Mouse (Mus musculus) thymus, postnatal 25 days (tissue): ENCODE results near the gene Irak1.
A peak's percentile ranks its signal among the peaks of the same experiment; 100 is the strongest.

Experiments used
- DNase-seq: peaks from one replicate; pipeline ENCODE4 v3.0.0; 2022

Irak1 gene

DNA sequence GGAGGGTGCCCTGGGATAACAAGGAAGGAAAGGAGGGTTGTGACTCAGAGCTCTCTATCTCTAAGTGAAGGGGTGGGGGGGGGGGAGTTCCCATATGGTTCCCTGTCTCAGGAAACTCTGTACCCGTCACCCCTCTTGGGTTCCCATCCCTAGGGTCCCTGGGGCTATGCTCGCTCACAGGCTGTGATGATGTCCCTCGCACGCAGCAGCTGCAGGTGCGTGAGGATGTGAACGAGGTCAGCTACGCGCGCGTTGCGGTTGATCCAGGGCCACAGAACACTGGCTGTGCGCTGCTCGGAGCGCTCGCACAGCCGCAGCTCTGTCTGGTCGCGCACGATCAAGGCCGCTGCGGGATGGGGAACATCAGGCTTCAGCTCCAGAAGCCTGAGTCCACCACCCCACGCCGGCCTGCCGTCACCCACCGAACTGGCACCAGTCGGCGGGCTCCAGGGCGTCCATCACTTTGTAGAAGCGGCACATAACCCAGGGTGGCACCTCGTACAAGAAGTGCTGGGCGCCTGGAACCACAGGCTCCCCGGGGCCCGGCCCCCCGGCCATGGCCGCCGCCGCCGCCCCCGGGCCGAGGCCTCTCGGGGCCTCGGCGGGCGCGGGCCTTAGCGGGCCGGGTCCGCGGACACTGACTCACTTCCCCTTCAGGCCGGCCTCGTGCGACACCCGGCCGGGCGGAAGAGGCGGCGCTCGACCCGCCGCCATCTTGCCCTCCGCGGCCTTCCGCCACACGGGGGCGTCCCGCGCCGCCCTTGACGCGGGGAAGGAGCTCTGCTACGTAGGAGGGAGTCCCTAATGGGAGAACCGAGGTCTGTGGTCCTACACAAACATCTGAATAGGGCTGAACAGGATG, at the start of gene Irak1:
TSS of gene Irak1 (minus strand) at position 731 of the 862 bp plus-strand sequence.
- DNase-seq = peak; percentile 82

DNA sequence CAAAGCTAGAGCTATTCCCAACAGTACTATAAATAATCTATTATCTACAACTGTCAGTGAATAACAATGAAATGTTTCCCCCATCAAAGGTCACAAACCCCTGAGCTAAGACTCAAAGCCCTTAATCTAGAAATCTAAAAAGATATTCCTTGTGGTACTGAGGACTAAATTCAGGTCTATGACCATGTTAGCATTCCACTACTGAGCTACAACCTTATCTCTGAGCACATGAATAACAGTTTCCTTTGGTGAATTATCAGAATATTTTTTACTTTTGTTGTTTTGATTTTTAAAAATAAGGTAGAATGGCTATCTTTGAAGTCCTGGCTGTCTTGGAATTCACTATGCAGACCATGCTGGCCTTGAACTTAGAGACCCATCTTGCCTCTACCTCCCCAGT, 47.1 kb upstream of the Irak1 start:
- DNase-seq = no peak

- DNase-seq = no peak
Measured at GRCm38 (mm10) chrX:74067891-74068290, 44.2 kb upstream of the Irak1 start.

- DNase-seq = no peak
Measured at GRCm38 (mm10) chrX:74045107-74045506, 21.4 kb upstream of the Irak1 start.

DNA sequence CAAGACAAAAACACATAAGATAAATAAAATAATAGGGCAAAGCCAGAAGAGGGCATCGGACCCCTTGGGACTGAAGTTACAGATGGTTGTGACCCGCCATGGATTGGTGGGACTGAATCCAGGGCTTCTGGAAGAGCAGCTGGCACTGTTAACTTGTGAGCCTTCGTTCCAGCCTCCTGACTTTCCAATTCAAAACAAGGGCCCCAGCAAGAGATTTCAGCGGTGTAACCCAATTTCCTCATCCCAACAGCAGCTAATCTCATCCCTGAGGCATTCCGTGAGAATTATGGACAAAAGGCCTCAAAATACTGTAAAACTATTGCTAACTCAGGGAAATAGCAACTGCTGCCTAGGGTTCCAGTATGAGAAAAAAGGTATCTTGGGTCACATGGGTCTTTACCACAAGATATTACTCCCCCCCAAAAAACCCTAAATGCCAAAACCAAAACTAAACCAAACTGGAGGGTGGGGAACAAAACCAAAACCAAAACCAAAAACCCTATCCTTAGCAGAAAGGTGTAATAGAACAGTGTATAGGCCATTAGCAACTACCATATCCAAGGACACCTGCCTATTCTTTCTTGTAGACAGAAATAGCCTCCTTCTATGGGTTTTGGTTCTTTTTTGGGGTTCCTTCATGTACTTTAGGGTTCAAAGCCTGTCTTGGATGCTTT, 14.1 kb upstream of the Irak1 start:
- no peak for DNase-seq

DNA sequence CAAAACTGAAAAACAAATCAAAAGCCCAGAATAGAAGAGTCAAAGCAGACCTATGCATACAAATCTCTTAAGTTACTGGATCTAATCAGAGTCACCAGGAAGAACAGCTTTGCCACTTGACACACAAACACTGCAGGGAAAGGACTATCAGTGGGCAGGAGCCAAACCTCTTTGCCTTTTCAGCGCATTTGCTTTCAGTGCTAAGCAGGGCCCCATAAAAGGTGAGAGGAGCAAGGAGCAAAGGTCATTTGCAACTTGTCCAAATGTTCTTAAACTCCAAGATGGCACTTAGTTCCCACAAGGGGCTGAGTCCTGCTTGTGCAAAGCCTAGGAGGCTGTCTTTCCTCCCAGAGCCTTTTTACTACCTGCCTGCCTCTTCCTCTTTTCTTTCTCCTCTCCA, 6.3 kb upstream of the Irak1 start:
- DNase-seq = no peak

- DNase-seq = no peak
Measured at GRCm38 (mm10) chrX:74022795-74023187, 927 bp downstream of the Irak1 start.

DNA sequence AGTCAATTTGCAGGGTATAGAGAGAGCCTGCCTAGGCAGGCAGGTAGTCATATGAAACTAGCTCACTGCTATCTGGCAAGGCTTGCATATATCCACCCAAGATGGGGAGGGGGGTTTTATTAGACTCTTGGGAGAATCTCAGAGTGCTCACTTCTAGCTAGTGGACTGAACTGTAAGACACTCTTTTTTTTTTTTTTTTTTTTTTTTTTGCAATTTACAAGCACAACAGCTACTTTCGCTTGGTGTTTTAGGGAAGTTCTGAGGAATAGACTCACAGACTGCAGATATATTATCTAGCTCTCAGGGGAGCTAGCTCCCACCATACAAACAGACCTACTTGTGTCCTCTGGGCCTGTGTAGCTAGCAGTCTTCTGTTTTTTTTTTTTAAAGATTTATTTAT, 9.1 kb downstream of the Irak1 start:
- no peak for DNase-seq

DNA sequence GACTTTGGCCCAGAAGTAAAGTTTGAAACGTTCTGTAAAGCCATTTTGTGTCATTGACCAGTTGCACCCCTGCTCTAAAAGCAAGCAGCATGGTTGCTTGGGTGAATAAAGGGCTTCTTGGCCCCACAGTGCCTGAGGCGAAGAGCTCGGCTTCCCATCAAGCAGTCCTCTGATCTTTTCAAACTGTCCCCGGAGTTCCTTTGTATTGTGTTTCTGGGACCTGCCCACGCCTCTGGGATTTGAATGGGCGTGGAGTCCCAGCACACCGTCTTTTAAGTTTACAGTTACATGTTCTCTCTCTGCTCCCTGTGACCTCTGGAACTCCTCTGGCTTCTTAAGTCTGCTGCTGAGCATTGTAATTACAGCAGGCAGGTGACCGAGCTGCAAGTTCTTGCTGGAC, 15.7 kb downstream of the Irak1 start:
- no peak for DNase-seq

GRCm38 (mm10) chrX:74006401-74006800, 17.3 kb downstream of the Irak1 start:
- DNase-seq = no peak

GRCm38 (mm10) chrX:74003644-74004043, 20.1 kb downstream of the Irak1 start:
- DNase-seq = no peak

DNA sequence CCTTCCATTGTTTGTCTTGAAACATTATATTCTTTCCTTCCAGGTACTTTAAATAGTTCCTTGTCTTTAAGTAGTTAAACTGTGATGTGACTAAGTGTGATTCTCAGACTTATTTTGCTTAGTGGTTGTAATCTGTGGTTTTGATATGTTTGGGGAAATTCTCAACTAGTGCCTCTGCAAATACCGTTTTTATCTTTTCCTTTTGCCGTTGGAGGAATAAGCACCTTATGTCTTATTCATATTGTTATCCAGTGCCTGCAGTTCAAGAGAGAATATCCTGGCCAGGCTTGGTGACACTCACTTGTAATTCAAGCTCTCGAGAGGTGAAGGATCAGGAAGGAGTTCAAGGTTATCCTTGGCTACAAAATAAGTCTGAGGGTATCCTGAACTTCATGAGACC, 22.7 kb downstream of the Irak1 start:
- no peak for DNase-seq

DNA sequence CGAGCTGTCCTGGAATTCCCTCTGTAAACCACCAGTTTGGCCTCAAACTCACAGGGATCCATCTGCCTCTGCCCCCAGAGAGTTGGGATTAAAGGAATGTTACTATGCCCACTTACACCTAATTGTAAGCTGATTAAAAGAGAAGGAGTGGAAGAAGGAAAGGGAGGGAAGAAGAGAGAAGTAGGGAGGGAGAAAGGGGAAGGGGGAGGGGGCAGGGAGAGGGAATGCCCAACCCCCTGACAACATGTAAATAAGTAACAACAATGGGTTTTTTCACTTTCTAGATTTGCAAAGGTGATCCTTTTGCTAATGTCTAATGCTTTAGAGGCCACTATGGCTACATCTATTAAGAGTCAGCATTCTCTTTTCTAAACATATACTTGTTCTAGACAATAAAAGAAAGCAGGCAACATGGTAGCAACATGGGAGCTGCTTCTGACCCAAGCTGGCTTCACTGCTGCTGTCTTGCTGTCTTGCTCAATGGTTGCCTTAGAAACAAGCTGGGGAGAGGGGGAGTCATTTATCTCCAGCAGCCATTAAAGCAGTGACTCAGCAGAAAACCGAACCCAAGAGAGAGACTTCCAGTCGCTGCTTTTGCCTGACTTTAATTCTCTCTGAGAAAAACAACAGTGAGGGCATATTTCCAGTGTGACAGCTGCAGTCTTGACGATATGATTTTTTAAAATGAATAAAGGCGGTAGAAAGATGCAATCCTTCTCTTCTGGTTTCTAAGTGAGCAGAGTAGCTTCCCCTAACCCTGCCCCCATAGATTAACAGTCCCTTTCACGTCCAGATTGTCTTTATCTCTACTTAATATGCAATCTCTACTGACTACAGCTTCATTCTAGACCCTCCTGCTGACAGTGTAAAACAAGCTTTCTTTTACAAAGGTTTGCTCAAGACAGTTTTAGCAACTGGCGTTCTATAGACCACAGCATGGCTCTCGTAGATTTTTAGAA, 24.5 kb downstream of the Irak1 start:
- DNase-seq = no peak

DNA sequence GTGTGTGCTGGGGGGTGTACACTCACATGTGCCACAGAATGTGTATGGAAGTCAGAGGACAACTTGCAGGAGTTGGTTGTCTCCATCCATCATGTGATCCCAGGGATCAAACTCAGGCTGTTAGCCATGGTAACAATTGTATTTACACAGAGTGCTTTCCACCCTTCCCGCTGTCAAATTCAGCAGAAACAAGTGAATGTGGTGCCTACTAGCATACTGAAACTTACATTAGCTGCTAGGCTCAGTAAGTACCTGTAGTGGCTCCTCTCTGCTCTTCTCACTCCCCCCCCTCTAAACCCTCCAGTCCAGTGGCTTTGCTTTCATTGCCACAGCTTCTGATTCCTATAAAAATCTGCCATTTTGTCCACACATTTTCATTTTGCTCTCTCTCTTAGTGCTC, 45.9 kb downstream of the Irak1 start:
- DNase-seq = no peak

DNA sequence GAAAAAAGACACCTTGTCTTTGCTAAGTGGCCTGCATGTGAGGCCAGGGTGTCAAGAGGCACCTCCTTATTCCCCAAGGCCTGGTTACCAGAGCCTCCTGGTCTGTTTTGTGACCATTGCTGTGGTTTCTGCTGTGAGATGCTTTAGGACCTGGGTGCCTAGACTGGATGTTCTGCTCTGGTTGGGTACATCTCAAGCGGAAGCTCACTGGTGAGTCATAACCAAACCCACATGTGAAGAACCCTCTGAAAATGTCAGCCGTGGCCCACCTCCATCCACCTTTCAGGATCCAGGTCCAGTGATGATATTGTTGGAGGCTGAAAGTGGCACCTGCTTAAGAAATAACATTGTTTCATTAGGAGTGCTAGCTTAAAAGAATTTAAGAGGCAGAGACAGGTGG, 47.4 kb downstream of the Irak1 start:
- no peak for DNase-seq

- no peak for DNase-seq
Measured at GRCm38 (mm10) chrX:73972774-73973173, 50.9 kb downstream of the Irak1 start.

- no peak for DNase-seq
Measured at GRCm38 (mm10) chrX:73970781-73971180, 52.9 kb downstream of the Irak1 start.

GRCm38 (mm10) chrX:73969729-73970128, 54.0 kb downstream of the Irak1 start:
- no peak for DNase-seq

DNA sequence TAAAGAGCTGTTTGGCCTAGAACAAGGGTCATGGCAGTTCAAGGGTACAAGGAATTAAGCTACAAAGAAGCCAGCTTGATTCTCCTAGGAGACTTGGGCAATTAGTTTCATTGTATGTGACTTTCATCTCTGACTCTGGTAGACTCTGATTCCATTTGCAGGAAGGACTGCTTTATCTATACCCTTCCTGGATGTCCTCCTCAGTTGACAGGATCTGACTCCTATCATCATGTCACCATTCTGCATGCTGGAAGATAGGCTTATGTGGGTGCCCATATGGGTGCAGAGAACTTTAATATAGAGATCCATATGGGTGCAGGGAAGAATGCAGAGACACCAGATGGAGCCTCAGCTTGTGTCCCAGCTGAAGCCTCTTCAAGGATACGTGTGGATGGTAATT, 54.6 kb downstream of the Irak1 start:
- DNase-seq = no peak

DNA sequence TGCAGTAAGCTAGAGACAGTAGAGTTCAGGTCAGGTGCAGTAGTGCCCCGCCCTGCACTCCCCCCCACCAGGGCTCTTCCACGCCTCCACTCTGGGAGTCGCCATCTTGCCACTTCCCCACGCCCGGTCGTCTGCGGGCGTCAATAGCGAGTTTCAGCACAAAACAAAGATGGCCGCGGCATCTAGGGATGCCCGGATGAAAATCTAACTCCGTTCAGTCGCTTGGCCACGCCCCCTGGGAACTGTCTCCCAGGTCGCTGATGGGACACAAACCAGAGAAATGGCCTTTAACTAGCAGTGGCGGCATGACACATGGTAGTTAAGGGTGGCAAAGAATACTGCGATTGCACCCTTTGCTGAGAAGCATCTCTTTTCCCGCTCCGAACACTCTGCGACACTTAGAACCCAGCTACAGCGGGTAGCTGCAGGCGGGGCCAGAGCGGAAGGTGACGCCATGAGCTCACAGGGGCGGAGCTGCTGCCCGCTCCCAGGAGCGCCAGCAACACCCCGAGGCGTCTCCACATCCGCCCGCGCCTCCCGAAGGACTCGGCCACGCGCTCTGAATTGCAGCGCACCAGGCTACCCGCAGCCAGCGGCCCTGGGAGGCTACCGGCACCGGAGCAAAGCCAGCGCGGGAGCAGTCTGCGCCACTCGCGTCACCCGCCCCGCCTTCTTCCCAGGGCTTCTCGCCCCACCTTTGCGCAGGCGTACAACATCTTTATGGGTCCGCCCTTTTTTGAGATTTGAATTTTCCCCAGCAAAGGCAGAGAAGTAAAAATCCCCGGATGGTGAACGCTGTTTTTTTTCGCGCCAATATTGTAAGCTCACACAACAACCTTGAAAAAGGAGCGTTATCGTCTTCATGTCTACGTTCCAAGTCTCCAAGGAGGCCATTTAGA, 56.3 kb downstream of the Irak1 start:
- peak; percentile 87 for DNase-seq

GRCm38 (mm10) chrX:73966248-73967176, 57.2 kb downstream of the Irak1 start, which contains the start of gene Hcfc1:
TSS of gene Hcfc1 (minus strand) at chrX:73966357.
- peak; percentile 88 for DNase-seq
